Mouse (Mus musculus): Measurements from ENCODE around the gene Gm21679. TPM values are rescaled to one million over a fixed set of nuclear protein-coding genes. Genes with fewer than 3 reads are reported as not detected.
"Not testable (repeated sequence)": the region's sequence is repeated elsewhere in the genome, so short reads cannot be mapped to it uniquely, and the experiment has no call there.

Gm21679 gene
- polyA plus RNA-seq (2012; rRNA removed), result not detected in 2 replicates

DNA sequence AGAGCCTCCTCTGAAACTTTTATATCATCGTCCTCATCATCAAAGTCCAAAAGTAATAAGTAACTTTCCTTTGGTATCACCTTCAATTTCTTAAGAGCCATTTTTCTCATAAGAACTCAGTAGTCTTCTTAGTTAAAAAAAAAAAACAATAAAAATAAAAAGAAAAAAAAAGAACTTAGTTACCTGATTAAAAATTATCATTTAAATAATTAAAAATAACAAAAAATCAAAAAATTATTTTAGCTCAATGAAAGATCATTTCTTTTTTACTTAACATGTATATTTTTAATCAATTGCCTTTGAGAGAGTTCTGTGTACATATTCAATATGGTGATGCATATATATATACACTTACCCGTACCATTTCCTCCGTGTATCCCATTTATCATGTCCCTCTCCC is at the start of gene Gm21679:
Gene Gm21679 (minus strand): TSS at position 101 of the 400 bp plus-strand sequence.
- H3K27ac ChIP-seq (ENCODE audit: control insufficient read depth, insufficient read depth, low read depth, low read length); H3K4me3 ChIP-seq (ENCODE audit: control insufficient read depth, low read depth, low read length); H3K36me3 ChIP-seq (ENCODE audit: control insufficient read depth, insufficient read depth, low read length); H3K4me1 ChIP-seq (ENCODE audit: control insufficient read depth, insufficient read depth, low read length); H3K27me3 ChIP-seq (ENCODE audit: control insufficient read depth, insufficient read depth, low read length): not testable (repeated sequence)
